Mouse (Mus musculus): ENCODE results near the gene Zfp607b. TPM values are rescaled to one million over a fixed set of nuclear protein-coding genes. Genes with fewer than 3 reads are reported as not detected.
A peak's percentile ranks its signal among the peaks of the same experiment; 100 is the strongest.

The Zfp607b gene
- polyA plus RNA-seq, 1 experiment: 4.6 TPM

DNA sequence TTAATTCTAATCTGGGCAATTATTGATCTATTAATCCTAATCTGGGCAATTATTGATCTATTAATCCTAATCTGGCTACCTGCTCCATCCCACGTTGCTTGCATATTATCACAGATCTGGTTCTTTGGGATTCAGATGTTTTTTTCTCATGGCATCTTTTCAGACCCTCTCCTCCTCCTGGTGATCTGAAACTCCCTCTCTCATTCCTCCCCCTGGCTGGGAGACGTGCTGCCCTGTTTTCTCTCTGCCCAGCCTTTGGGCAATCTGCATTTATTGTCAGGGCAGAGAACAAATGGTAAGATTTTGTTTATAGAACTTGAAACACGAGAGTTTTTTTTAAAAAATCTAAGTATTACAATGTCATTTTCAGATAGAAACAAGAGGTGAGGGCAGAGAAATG, 1.3 kb upstream of the Zfp607b start:
- no peak for DNase-seq
- no peak overlapping the region for H3K27ac ChIP-seq (ENCODE audit: insufficient read depth, low read length)
- WGBS: 62% methylated on average over 3 of the region's 3 CpGs
- no peaks in the 10 kb centered on the region for H3K27me3 ChIP-seq (ENCODE audit: control insufficient read depth, insufficient read depth, low read length)
- H3K4me3 ChIP-seq (replicated peaks; ENCODE audit: insufficient read depth, low read depth, low read length): no peak overlapping the region
- H3K4me1 ChIP-seq (ENCODE audit: control insufficient read depth, insufficient read depth, low read length): peaks cover 4% of the 10 kb centered on the region; the same call in 1 of the 2 replicates
- TF ChIP-seq CTCF (IDR thresholded peaks at IDR 0.05; ENCODE audit: borderline replicate concordance, insufficient read depth, low read depth, low read length) (no peak), POLR2A (IDR thresholded peaks at IDR 0.05; ENCODE audit: borderline replicate concordance, insufficient read depth, low read length) (no peak)

GRCm38 (mm10) chr7:27688246-27688788, 823 bp upstream of the Zfp607b start:
- Histone ChIP-seq H3K4me1 (ENCODE audit: control insufficient read depth, insufficient read depth, low read length) (peaks cover 4% of the 10 kb centered on the region; the same call in 1 of the 2 replicates), H3K4me3 (replicated peaks; ENCODE audit: insufficient read depth, low read depth, low read length) (peak overlapping the region; percentile 3), H3K27ac (ENCODE audit: insufficient read depth, low read length) (no peak overlapping the region), H3K27me3 (ENCODE audit: control insufficient read depth, insufficient read depth, low read length) (no peaks in the 10 kb centered on the region)
- DNase-seq: no peak
- WGBS: 23% methylated on average over 14 of the region's 14 CpGs
- TF ChIP-seq POLR2A (IDR thresholded peaks at IDR 0.05; ENCODE audit: borderline replicate concordance, insufficient read depth, low read length) (no peak), CTCF (IDR thresholded peaks at IDR 0.05; ENCODE audit: borderline replicate concordance, insufficient read depth, low read depth, low read length) (no peak)

DNA sequence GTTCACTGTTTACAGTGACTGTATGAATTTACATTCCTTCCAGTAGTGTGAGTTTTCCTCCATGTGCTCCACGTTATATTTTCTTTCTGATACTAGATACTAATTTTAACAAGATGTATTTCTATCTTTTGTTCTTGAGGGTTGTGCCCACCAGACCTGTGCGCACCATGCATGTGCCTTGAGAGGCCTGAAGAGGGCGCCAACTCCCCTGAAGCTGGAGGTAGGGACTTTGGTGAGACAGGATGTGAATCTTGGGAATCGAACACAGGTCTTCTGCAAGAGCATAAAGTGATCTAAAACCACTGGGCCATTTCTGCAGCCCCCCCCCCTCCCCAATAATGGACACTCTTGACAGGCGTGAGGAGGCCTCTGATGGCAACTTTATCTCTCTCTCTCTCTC, 1.9 kb downstream of the Zfp607b start:
- Histone ChIP-seq H3K27me3 (ENCODE audit: control insufficient read depth, insufficient read depth, low read length) (no peaks in the 10 kb centered on the region), H3K27ac (ENCODE audit: insufficient read depth, low read length) (no peak overlapping the region), H3K4me1 (ENCODE audit: control insufficient read depth, insufficient read depth, low read length) (no peaks in the 10 kb centered on the region; the same call in 1 of the 2 replicates), H3K4me3 (replicated peaks; ENCODE audit: insufficient read depth, low read depth, low read length) (no peak overlapping the region)
- 33% methylated on average over 5 of the region's 5 CpGs for WGBS
- TF ChIP-seq CTCF (IDR thresholded peaks at IDR 0.05; ENCODE audit: borderline replicate concordance, insufficient read depth, low read depth, low read length) (peak; percentile 72), POLR2A (IDR thresholded peaks at IDR 0.05; ENCODE audit: borderline replicate concordance, insufficient read depth, low read length) (no peak)
- DNase-seq: no peak

GRCm38 (mm10) chr7:27696711-27697110, 7.6 kb downstream of the Zfp607b start:
- no peak for TF ChIP-seq POLR2A (IDR thresholded peaks at IDR 0.05; ENCODE audit: borderline replicate concordance, insufficient read depth, low read length)
- H3K27me3 ChIP-seq (ENCODE audit: control insufficient read depth, insufficient read depth, low read length): no peaks in the 10 kb centered on the region
- WGBS: 45% methylated on average over 3 of the region's 3 CpGs
- DNase-seq: no peak
- no peak overlapping the region for H3K4me3 ChIP-seq (replicated peaks; ENCODE audit: insufficient read depth, low read depth, low read length)
- H3K27ac ChIP-seq (ENCODE audit: insufficient read depth, low read length): no peak overlapping the region
- no peaks in the 10 kb centered on the region for H3K4me1 ChIP-seq (ENCODE audit: control insufficient read depth, insufficient read depth, low read length)

DNA sequence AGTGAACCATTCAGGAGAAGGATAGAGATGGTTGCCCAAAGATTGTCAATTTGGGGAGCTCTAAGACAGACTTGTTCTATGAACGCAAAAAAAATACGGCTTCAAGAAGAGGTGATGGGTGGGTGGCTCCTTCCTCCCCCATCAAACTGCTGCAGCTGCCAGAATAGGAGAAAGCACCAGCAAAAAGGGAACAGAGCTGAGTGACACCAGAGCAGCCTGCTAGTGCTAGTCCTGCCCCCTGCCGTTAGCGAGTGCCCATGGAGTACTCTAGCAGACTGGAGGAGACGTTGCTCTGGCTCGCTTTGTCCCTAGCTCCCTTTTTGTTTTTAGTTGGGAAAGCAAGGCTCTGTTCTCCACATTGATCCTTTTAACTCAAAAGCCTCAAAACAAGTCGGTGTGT, 21.3 kb downstream of the Zfp607b start:
- Histone ChIP-seq H3K4me3 (replicated peaks; ENCODE audit: insufficient read depth, low read depth, low read length) (no peak overlapping the region), H3K27me3 (ENCODE audit: control insufficient read depth, insufficient read depth, low read length) (no peaks in the 10 kb centered on the region), H3K4me1 (ENCODE audit: control insufficient read depth, insufficient read depth, low read length) (no peaks in the 10 kb centered on the region), H3K27ac (ENCODE audit: insufficient read depth, low read length) (no peak overlapping the region)
- no peak for DNase-seq
- WGBS: 59% methylated on average over 7 of the region's 7 CpGs
- no peak for TF ChIP-seq POLR2A (IDR thresholded peaks at IDR 0.05; ENCODE audit: borderline replicate concordance, insufficient read depth, low read length)
- TF ChIP-seq CTCF (IDR thresholded peaks at IDR 0.05; ENCODE audit: borderline replicate concordance, insufficient read depth, low read depth, low read length): no peak

GRCm38 (mm10) chr7:27721951-27722350, 32.8 kb downstream of the Zfp607b start:
- TF ChIP-seq CTCF (IDR thresholded peaks at IDR 0.05; ENCODE audit: borderline replicate concordance, insufficient read depth, low read depth, low read length) (no peak), POLR2A (IDR thresholded peaks at IDR 0.05; ENCODE audit: borderline replicate concordance, insufficient read depth, low read length) (no peak)
- 91% methylated on average over 8 of the region's 8 CpGs for WGBS
- no peak for DNase-seq
- Histone ChIP-seq H3K27ac (ENCODE audit: insufficient read depth, low read length) (no peak overlapping the region), H3K4me3 (replicated peaks; ENCODE audit: insufficient read depth, low read depth, low read length) (no peak overlapping the region), H3K4me1 (ENCODE audit: control insufficient read depth, insufficient read depth, low read length) (no peaks in the 10 kb centered on the region), H3K27me3 (ENCODE audit: control insufficient read depth, insufficient read depth, low read length) (no peaks in the 10 kb centered on the region)

GRCm38 (mm10) chr7:27725566-27726538, 36.7 kb downstream of the Zfp607b start:
- 39% methylated on average over 12 of the region's 12 CpGs for WGBS
- no peak overlapping the region for H3K4me3 ChIP-seq (replicated peaks; ENCODE audit: insufficient read depth, low read depth, low read length)
- no peak overlapping the region for H3K27ac ChIP-seq (ENCODE audit: insufficient read depth, low read length)
- no peaks in the 10 kb centered on the region for H3K4me1 ChIP-seq (ENCODE audit: control insufficient read depth, insufficient read depth, low read length)
- no peak for TF ChIP-seq POLR2A (IDR thresholded peaks at IDR 0.05; ENCODE audit: borderline replicate concordance, insufficient read depth, low read length)
- peak; percentile 45; the same call in 1 of the 2 replicates for TF ChIP-seq CTCF (IDR thresholded peaks at IDR 0.05; ENCODE audit: borderline replicate concordance, insufficient read depth, low read depth, low read length)
- no peaks in the 10 kb centered on the region for H3K27me3 ChIP-seq (ENCODE audit: control insufficient read depth, insufficient read depth, low read length)
- peak; percentile 49 to 58 for DNase-seq

GRCm38 (mm10) chr7:27727471-27727870, 38.3 kb downstream of the Zfp607b start:
- no peak for TF ChIP-seq POLR2A (IDR thresholded peaks at IDR 0.05; ENCODE audit: borderline replicate concordance, insufficient read depth, low read length)
- no peak for TF ChIP-seq CTCF (IDR thresholded peaks at IDR 0.05; ENCODE audit: borderline replicate concordance, insufficient read depth, low read depth, low read length)
- no peak for DNase-seq
- no peaks in the 10 kb centered on the region for H3K27me3 ChIP-seq (ENCODE audit: control insufficient read depth, insufficient read depth, low read length)
- WGBS: 35% methylated on average over 2 of the region's 2 CpGs
- no peaks in the 10 kb centered on the region for H3K4me1 ChIP-seq (ENCODE audit: control insufficient read depth, insufficient read depth, low read length)
- no peak overlapping the region for H3K4me3 ChIP-seq (replicated peaks; ENCODE audit: insufficient read depth, low read depth, low read length)
- H3K27ac ChIP-seq (ENCODE audit: insufficient read depth, low read length): no peak overlapping the region
